Mouse (Mus musculus) left cerebral cortex, adult 18-20 months (tissue): ENCODE measurements around the gene Bmp8a. TPM values are rescaled to one million over a fixed set of nuclear protein-coding genes. Genes with fewer than 3 reads are reported as not detected.
"Not testable (repeated sequence)": the region's sequence is repeated elsewhere in the genome, so short reads cannot be mapped to it uniquely, and the experiment has no call there.

Experiments
- DNase-seq, 2 experiments: peaks; one replicate each; pipeline ENCODE4 v3.0.0; 2021 to 2022; ENCODE audit warnings: low spot score in 2 of 2, mixed read lengths in 1 of 2
- total RNA-seq, 2 experiments: library from RNA; stranded (reverse); gene quantifications; 2 replicates each; pipeline ENCODE4 v1.2.3; 2021

Bmp8a gene
- total RNA-seq, 2 experiments from 2014 or later = 0.19 TPM; not detected in 1

GRCm38 (mm10) chr4:123331961-123332360 lies 11.1 kb downstream of the Bmp8a start:
- DNase-seq = not testable (repeated sequence)

GRCm38 (mm10) chr4:123331326-123331725 lies 11.7 kb downstream of the Bmp8a start:
- DNase-seq = no peak

- DNase-seq = no peak
Observed at GRCm38 (mm10) chr4:123328946-123329345, 14.1 kb downstream of the Bmp8a start.

- no peak for DNase-seq
Observed at GRCm38 (mm10) chr4:123327630-123328029, 15.4 kb downstream of the Bmp8a start.

GRCm38 (mm10) chr4:123326087-123326486 lies 17.0 kb downstream of the Bmp8a start:
- DNase-seq = no peak

- DNase-seq = no peak
Observed at GRCm38 (mm10) chr4:123323534-123323933, 19.5 kb downstream of the Bmp8a start, which contains the start of gene Oxct2a. Gene Oxct2a (minus strand): TSS chr4:123323634.

- not testable (repeated sequence) for DNase-seq
Observed at GRCm38 (mm10) chr4:123322910-123323309, 20.1 kb downstream of the Bmp8a start.

- no peak for DNase-seq
Observed at GRCm38 (mm10) chr4:123314497-123314896, 28.6 kb downstream of the Bmp8a start.

- DNase-seq = no peak
Observed at GRCm38 (mm10) chr4:123313010-123313409, 30.0 kb downstream of the Bmp8a start.

GRCm38 (mm10) chr4:123311845-123312244 lies 31.2 kb downstream of the Bmp8a start:
- no peak for DNase-seq

GRCm38 (mm10) chr4:123308292-123308691 lies 34.8 kb downstream of the Bmp8a start:
- no peak for DNase-seq

GRCm38 (mm10) chr4:123306999-123307398 lies 36.1 kb downstream of the Bmp8a start:
- peak; percentile 27 to 60 for DNase-seq

- DNase-seq = peak in 1 of 2 experiments; percentile 30
Observed at GRCm38 (mm10) chr4:123305789-123306188, 37.3 kb downstream of the Bmp8a start.

- no peak for DNase-seq
Observed at GRCm38 (mm10) chr4:123298980-123299670, 43.9 kb downstream of the Bmp8a start.

GRCm38 (mm10) chr4:123298226-123298625 lies 44.8 kb downstream of the Bmp8a start:
- DNase-seq = no peak

GRCm38 (mm10) chr4:123297195-123297960 lies 45.7 kb downstream of the Bmp8a start:
- no peak for DNase-seq

GRCm38 (mm10) chr4:123296148-123296534 lies 46.9 kb downstream of the Bmp8a start:
- DNase-seq = no peak

- no peak for DNase-seq
Observed at GRCm38 (mm10) chr4:123295516-123296147, 47.4 kb downstream of the Bmp8a start.

GRCm38 (mm10) chr4:123295026-123295425 lies 48.0 kb downstream of the Bmp8a start:
- DNase-seq = not testable (repeated sequence)

GRCm38 (mm10) chr4:123293661-123294443 lies 49.2 kb downstream of the Bmp8a start:
- no peak for DNase-seq

- DNase-seq = no peak
Observed at GRCm38 (mm10) chr4:123292989-123293388, 50.1 kb downstream of the Bmp8a start.
